Mouse (Mus musculus) forebrain, postnatal 0 days (tissue): ENCODE data around the gene Clpb. TPM values are rescaled to one million over a fixed set of nuclear protein-coding genes. Genes with fewer than 3 reads are reported as not detected.

ENCODE experiments used
- ATAC-seq: fragments of 200-750 bp; cut with Nextera tagmentation; 2 replicates; pipeline ENCODE4 v1.8.0; 2017; ENCODE audit warnings: mild to moderate bottlenecking, moderate library complexity
- DNase-seq: peaks from one replicate; pipeline ENCODE4 v3.0.0-alpha.2; 2015
- H3K27ac ChIP-seq: fragments of 300-500 bp; sonication (generic); 2 replicates; pipeline ENCODE4 v1.5.1; 2014; ENCODE audit warnings: low read depth, mild to moderate bottlenecking, antibody characterized with exemption, low read length, moderate library complexity, mixed read lengths
- H3K27me3 ChIP-seq: fragments of 300-500 bp; sonication (generic); 2 replicates; pipeline ENCODE4 v1.6.1; 2014; ENCODE audit warnings: mild to moderate bottlenecking, low read length, mixed read lengths; ENCODE audit not compliant: insufficient read depth
- H3K36me3 ChIP-seq: fragments of 300-500 bp; sonication (generic); 2 replicates; pipeline ENCODE4 v1.6.1; 2014; ENCODE audit warnings: mild to moderate bottlenecking, moderate library complexity; ENCODE audit not compliant: insufficient read depth
- H3K4me1 ChIP-seq: fragments of 300-500 bp; sonication (generic); 2 replicates; pipeline ENCODE4 v1.6.1; 2014; ENCODE audit warnings: antibody characterized with exemption; ENCODE audit not compliant: insufficient read depth
- H3K4me2 ChIP-seq: fragments of 300-500 bp; sonication (generic); 2 replicates; pipeline ENCODE4 v1.6.1; 2014; ENCODE audit warnings: low read depth, mild to moderate bottlenecking, moderate library complexity
- H3K4me3 ChIP-seq: fragments of 300-500 bp; sonication (generic); 2 replicates; pipeline ENCODE4 v1.5.1; 2014; ENCODE audit warnings: low read depth, low read length, mixed read lengths
- H3K9ac ChIP-seq: fragments of 300-500 bp; sonication (generic); 2 replicates; pipeline ENCODE4 v1.6.1; 2014; ENCODE audit warnings: mild to moderate bottlenecking
- H3K9me3 ChIP-seq: fragments of 300-500 bp; sonication (generic); 2 replicates; pipeline ENCODE4 v1.6.1; 2016; ENCODE audit warnings: low read length
- CTCF ChIP-seq: sonication (generic); IDR thresholded peaks from 2 replicates; pipeline ENCODE4 v1.5.1; 2016; ENCODE audit warnings: antibody characterized with exemption, control low read depth, low read depth
- WGBS: fragments of 180-500 bp; shearing (Covaris S2); extraction: QIAGEN DNeasy Blood & Tissue Kit; methylation state at CpG from one replicate; pipeline ENCODE4 v1.1.7; 2014; 5-methylcytosine and 5-hydroxymethylcytosine counted together
- polyA plus RNA-seq: library from polyadenylated mRNA; unstranded; fragments of >200 nt; fragmentation: Nextera tagmentation; extraction: Ambion mirVana; gene quantifications from 2 replicates; pipeline ENCODE4 v1.2.1, GENCODE M21; 2015
- total RNA-seq: library from RNA; depleted of rRNA; stranded (reverse); fragments of >200 nt; gene quantifications from 2 replicates; pipeline ENCODE4 v1.2.3, GENCODE M21; 2014

The Clpb gene
- total and polyA plus RNA-seq, 2 experiments from 2014 or later: 38.3 to 45.9 TPM

DNA sequence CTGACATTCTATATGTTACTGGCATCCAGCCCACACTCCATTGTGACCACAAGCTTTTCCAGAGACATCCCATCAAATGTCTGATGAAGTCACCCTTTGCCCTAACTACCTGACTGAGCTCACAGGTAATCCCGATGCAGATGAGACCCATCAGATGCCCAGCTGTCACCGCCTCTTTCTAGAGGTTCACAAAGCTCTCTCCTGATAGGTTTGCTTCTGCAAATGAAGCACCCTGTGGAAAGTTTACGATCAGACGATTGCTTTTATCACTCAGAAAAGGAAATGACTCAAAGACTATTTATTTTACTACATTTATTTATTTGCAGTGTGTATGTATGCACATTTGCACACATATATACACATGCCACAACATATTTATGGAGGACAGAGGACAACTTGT is 80.1 kb downstream of the Clpb start:
- no peak for DNase-seq
- H3K4me3 ChIP-seq: no peak overlapping the region
- no peaks in the 10 kb centered on the region for H3K36me3 ChIP-seq
- H3K27ac ChIP-seq: no peak overlapping the region
- no peak for ATAC-seq
- 76% methylated on average over 4 of the region's 4 CpGs for WGBS
- TF ChIP-seq CTCF: no peak
- H3K4me1 ChIP-seq: no peaks in the 10 kb centered on the region
- no peaks in the 10 kb centered on the region for H3K9me3 ChIP-seq
- no peaks in the 10 kb centered on the region for H3K27me3 ChIP-seq
- no peak overlapping the region for H3K4me2 ChIP-seq
- H3K9ac ChIP-seq: no peak overlapping the region

DNA sequence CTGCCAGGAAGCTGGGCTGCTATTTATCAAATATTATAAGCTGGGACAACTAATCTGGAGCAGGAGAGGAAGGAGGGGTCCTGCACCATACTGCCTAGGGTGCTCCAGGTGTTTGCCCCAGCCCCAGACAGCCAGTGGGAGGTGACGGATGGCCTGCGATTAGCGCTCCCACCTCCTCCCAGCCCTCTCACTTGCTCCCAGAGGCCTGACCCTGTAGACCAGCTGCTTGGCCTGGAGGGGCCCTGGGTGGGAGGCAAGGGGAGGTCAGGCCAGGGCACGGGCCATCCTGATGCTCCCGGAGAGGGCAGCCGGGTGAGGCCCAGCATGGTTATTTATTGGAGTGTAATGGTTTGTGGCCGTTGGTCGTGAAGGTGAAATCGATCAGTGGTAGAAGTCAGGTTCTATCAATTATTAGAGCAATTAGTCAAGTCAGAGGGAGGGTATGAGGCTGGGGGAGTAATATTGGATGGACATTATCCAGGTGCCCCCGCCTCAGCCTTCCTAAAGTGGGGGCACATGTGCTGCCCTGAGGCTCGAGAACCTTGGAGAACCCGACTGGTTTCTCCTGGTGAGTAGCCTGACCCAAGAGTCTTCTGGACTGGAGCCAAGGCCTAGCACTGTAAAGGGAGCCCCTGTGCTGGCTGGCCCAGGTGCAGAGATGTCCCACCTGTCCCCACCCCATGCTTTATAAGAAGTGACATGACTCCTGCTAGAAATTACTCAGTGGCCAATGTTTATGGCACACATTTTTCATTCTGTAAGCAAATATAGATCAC is 83.3 kb downstream of the Clpb start:
- Histone ChIP-seq H3K27me3 (no peaks in the 10 kb centered on the region), H3K4me1 (no peaks in the 10 kb centered on the region), H3K4me3 (no peak overlapping the region), H3K9me3 (no peaks in the 10 kb centered on the region), H3K36me3 (0 out of 2 replicates have a peak, but pooled peaks cover 5% of the 10 kb centered on the region), H3K4me2 (no peak overlapping the region), H3K27ac (no peak overlapping the region), H3K9ac (no peak overlapping the region)
- WGBS: 94% methylated on average over 12 of the region's 12 CpGs
- TF ChIP-seq CTCF: no peak
- no peak for DNase-seq
- no peak for ATAC-seq

DNA sequence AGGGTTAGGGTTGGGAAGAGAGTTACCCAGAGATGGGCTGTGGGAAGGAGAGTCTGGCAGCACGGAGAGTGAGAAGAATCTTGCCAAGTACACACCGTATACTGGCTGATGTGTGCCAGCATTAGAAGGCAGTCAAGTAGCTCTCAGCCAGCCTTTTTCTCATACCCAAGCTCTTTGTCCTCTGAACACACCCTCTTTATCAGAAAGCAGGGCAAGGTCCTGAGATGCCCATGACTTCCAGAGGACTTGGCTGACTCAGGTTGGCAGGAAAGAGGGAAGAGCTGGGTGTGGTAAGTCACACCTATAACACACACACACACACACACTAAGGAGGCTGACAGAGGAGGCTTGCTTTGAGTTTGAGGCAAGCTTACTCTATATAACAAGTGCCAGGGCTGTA is 86.8 kb downstream of the Clpb start:
- no peak for ATAC-seq
- WGBS: 50% methylated on average over 2 of the region's 2 CpGs
- H3K9ac ChIP-seq: no peak overlapping the region

DNA sequence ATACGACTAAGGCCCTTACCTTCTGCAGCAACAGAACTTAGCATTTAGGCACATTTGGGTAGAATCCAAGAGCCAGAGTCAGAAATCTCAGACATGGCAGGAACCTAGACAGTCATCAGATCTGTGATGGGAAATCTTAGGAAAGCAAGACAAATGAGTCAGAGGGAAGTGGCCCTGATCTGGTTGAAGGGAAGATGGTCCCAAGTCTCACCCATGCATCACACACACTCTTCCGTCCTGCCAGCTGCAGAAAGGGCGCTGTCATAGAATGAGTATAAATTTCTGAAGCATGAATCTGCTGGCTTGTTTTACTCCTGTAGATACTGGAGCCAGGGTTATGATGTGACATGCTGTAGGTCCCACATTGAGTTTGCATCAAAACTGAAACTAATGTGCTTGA is 88.9 kb downstream of the Clpb start:
- H3K27me3 ChIP-seq: no peaks in the 10 kb centered on the region
- DNase-seq (no peak), ATAC-seq (no peak)
- H3K4me1 ChIP-seq: no peaks in the 10 kb centered on the region
- WGBS: 95% methylated on average over 3 of the region's 3 CpGs
- TF ChIP-seq CTCF: no peak
- peaks cover 20% of the 10 kb centered on the region; the same call in 1 of the 2 replicates for H3K36me3 ChIP-seq
- H3K9ac ChIP-seq: no peak overlapping the region
- no peak overlapping the region for H3K4me2 ChIP-seq
- no peak overlapping the region for H3K4me3 ChIP-seq
- no peak overlapping the region for H3K27ac ChIP-seq
- H3K9me3 ChIP-seq: no peaks in the 10 kb centered on the region

More for the DNA sequence above, 86.8 kb downstream of the Clpb start:
- Histone ChIP-seq H3K27ac (no peak overlapping the region), H3K4me2 (no peak overlapping the region), H3K4me3 (no peak overlapping the region), H3K27me3 (no peaks in the 10 kb centered on the region), H3K9me3 (no peaks in the 10 kb centered on the region), H3K36me3 (peaks cover 16% of the 10 kb centered on the region; the same call in 1 of the 2 replicates), H3K4me1 (no peaks in the 10 kb centered on the region)
- no peak for TF ChIP-seq CTCF
- DNase-seq: no peak

DNA sequence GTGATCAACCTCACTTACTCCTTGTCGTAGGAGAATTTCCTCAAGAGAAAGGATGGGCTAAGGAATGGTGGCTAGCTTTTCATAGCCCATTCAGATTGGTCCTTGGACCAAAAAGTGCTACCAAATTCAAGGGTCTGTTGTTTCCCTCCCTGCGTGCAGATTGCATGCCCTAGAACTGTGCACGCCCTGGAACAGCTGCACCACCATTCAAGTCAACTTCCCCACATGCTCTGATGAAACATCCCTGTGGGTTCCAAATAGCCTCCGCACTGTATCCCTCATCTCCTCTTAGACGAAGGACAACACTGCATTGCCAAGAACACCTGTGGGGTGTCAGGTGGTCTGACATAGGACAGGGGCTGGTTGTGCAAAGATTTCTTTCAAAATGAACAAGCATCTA is 90.1 kb downstream of the Clpb start:
- H3K27ac ChIP-seq: no peak overlapping the region
- no peak overlapping the region for H3K9ac ChIP-seq
- no peak overlapping the region for H3K4me3 ChIP-seq
- no peaks in the 10 kb centered on the region for H3K9me3 ChIP-seq
- no peak for TF ChIP-seq CTCF
- no peaks in the 10 kb centered on the region for H3K27me3 ChIP-seq
- no peaks in the 10 kb centered on the region for H3K4me1 ChIP-seq
- H3K36me3 ChIP-seq: peaks cover 20% of the 10 kb centered on the region; the same call in 1 of the 2 replicates
- no peak for DNase-seq
- WGBS: 97% methylated on average over 5 of the region's 5 CpGs
- H3K4me2 ChIP-seq: no peak overlapping the region
- no peak for ATAC-seq

DNA sequence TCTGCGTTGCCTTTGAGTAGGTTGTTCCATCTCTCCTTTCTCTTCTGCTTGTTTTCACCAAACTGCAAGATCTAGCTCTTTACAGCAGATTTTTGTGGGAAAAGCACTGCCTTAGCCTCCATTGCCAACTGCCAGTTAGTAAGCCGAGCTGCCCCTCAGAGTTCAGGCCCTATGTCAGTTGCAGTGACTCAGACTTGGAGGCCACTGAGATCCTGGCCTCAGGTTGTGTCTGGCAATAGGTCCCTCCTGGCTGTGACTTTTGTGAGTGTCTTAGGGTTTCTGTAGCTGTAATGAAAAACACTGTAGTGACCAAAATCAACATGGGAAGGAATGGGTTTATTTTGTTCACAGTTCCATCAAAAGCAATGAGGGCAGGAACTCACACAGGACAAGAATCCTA is 91.0 kb downstream of the Clpb start:
- Histone ChIP-seq H3K4me3 (no peak overlapping the region), H3K4me2 (no peak overlapping the region)

DNA sequence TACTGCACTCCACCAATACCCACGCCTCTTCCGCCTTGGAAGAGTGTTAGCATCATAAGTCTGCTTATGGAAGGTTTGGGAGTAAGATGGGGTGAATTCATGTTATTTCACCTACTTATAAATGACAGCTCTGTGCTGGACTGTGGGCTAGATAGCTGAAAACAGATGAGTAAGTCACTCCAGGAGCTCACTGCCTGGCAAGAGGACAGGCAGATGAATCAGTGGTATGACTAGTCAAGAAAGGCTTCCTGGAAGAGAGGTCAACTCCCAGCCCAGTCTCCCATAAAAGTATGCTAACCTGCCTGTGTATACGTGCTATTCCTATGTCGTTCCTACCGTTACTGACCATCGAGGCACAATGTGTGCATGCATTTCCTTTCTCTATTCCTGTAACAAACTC is 91.9 kb downstream of the Clpb start:
- H3K9me3 ChIP-seq: no peaks in the 10 kb centered on the region
- H3K27ac ChIP-seq: no peak overlapping the region
- H3K4me3 ChIP-seq: no peak overlapping the region
- H3K27me3 ChIP-seq: no peaks in the 10 kb centered on the region
- DNase-seq (no peak), ATAC-seq (no peak)
- no peak overlapping the region for H3K4me2 ChIP-seq
- H3K4me1 ChIP-seq: no peaks in the 10 kb centered on the region
- WGBS: 97% methylated on average over 6 of the region's 6 CpGs
- no peak overlapping the region for H3K9ac ChIP-seq
- peaks cover 20% of the 10 kb centered on the region; the same call in 1 of the 2 replicates for H3K36me3 ChIP-seq
- TF ChIP-seq CTCF: no peak

More for the DNA sequence above, 91.0 kb downstream of the Clpb start:
- no peaks in the 10 kb centered on the region for H3K9me3 ChIP-seq
- ATAC-seq (no peak), DNase-seq (no peak)
- WGBS: 92% methylated on average over 2 of the region's 2 CpGs
- H3K36me3 ChIP-seq: peaks cover 20% of the 10 kb centered on the region; the same call in 1 of the 2 replicates
- H3K9ac ChIP-seq: no peak overlapping the region
- no peak overlapping the region for H3K27ac ChIP-seq
- H3K27me3 ChIP-seq: no peaks in the 10 kb centered on the region
- no peaks in the 10 kb centered on the region for H3K4me1 ChIP-seq
- no peak for TF ChIP-seq CTCF
